Mouse (Mus musculus): ENCODE measurements around the gene 4930415O20Rik.

The 4930415O20Rik gene

GRCm38 (mm10) chr15:98570873-98571538 lies at the start of gene 4930415O20Rik, which contains the start of gene Ccnt1:
4930415O20Rik (plus strand) TSS chr15:98571004.
Ccnt1 (minus strand) TSS chr15:98570923.
- no peak for DNase-seq

GRCm38 (mm10) chr15:98521245-98521644 lies 49.6 kb upstream of the 4930415O20Rik start:
- DNase-seq = no peak

GRCm38 (mm10) chr15:98526057-98526456 lies 44.7 kb upstream of the 4930415O20Rik start:
- no peak for DNase-seq

GRCm38 (mm10) chr15:98527056-98527771 lies 43.6 kb upstream of the 4930415O20Rik start:
- DNase-seq = no peak

GRCm38 (mm10) chr15:98528066-98528563 lies 42.7 kb upstream of the 4930415O20Rik start:
- no peak for DNase-seq

- no peak for DNase-seq
Observed at GRCm38 (mm10) chr15:98532281-98532680, 38.5 kb upstream of the 4930415O20Rik start.

GRCm38 (mm10) chr15:98533035-98533531 lies 37.7 kb upstream of the 4930415O20Rik start:
- no peak for DNase-seq

- peak; percentile 99 for DNase-seq
Observed at GRCm38 (mm10) chr15:98533881-98534627, 36.8 kb upstream of the 4930415O20Rik start, which contains the start of gene Kansl2. Kansl2 (minus strand) TSS chr15:98534264.

- DNase-seq = no peak
Observed at GRCm38 (mm10) chr15:98535921-98536320, 34.9 kb upstream of the 4930415O20Rik start.

GRCm38 (mm10) chr15:98536828-98537510 lies 33.8 kb upstream of the 4930415O20Rik start:
- DNase-seq = no peak

GRCm38 (mm10) chr15:98537923-98538322 lies 32.9 kb upstream of the 4930415O20Rik start:
- no peak for DNase-seq

GRCm38 (mm10) chr15:98541064-98541463 lies 29.7 kb upstream of the 4930415O20Rik start:
- no peak for DNase-seq

GRCm38 (mm10) chr15:98543341-98543740 lies 27.5 kb upstream of the 4930415O20Rik start:
- no peak for DNase-seq

GRCm38 (mm10) chr15:98545151-98545550 lies 25.7 kb upstream of the 4930415O20Rik start:
- DNase-seq = no peak

- DNase-seq = no peak
Observed at GRCm38 (mm10) chr15:98546843-98547242, 24.0 kb upstream of the 4930415O20Rik start.

GRCm38 (mm10) chr15:98552758-98553157 lies 18.0 kb upstream of the 4930415O20Rik start:
- DNase-seq = no peak

GRCm38 (mm10) chr15:98555881-98556280 lies 14.9 kb upstream of the 4930415O20Rik start:
- DNase-seq = no peak

- no peak for DNase-seq
Observed at GRCm38 (mm10) chr15:98557186-98557585, 13.6 kb upstream of the 4930415O20Rik start.

- no peak for DNase-seq
Observed at GRCm38 (mm10) chr15:98566973-98567277, 3.9 kb upstream of the 4930415O20Rik start.

- peak; percentile 99 for DNase-seq
Observed at GRCm38 (mm10) chr15:98567278-98568134, 3.3 kb upstream of the 4930415O20Rik start.

GRCm38 (mm10) chr15:98568256-98569033 lies 2.4 kb upstream of the 4930415O20Rik start:
- DNase-seq = peak; percentile 33

Data from kidney, adult 11 months (tissue).